Mouse (Mus musculus) E14TG2a.4 (cell line): Measurements from ENCODE around the gene Notch1.

ENCODE experiments used
- CTCF ChIP-seq: conservative IDR thresholded peaks from 2 replicates; pipeline ENCODE4 v1.5.1; 2014; ENCODE audit warnings: low read length
- NANOG ChIP-seq: IDR thresholded peaks from 2 replicates; pipeline ENCODE4 v1.6.1; 2014; ENCODE audit warnings: borderline replicate concordance, low read length, mixed read lengths

- TF ChIP-seq CTCF, result no peak
- no peak for TF ChIP-seq NANOG
Measured at GRCm38 (mm10) chr2:26552066-26552465, 35.6 kb upstream of the Notch1 start.
